Mouse (Mus musculus): ENCODE data around the gene Gm2000.

DNA sequence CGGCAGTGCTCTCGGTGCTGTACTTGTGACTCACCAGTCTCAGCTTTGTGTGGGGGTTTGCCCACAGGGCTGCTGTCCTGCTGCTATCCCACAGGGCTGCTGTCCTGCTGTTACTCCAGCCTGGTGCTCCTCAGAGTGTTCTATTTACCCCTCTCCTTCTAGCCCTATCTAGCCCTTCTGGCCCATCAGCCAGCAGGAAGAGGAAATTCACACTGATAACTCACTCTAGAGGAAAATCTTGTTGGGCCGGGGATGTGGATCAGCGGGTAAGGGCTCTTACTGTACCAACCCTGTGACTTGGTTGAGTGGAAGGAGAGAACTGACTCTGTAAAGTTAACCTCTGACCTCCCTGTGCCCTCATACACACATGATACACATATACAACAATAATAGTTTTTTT lies 27.3 kb downstream of the Gm2000 start:
- no peak for TF ChIP-seq CTCF (IDR thresholded peaks at IDR 0.05)
- TF ChIP-seq EP300 (IDR thresholded peaks at IDR 0.05) = no peak
